Mouse (Mus musculus): ENCODE data around the gene Kbtbd12. TPM values are rescaled to one million over a fixed set of nuclear protein-coding genes. Genes with fewer than 3 reads are reported as not detected.

Gene Kbtbd12
- polyA plus RNA-seq, 1 experiment from 2014 or later, result 0.31 TPM

- Histone ChIP-seq H3K9me3 (no peaks in the 10 kb centered on the region), H3K27ac (no peak overlapping the region), H3K36me3 (no peaks in the 10 kb centered on the region), H3K27me3 (peaks cover 40% of the 10 kb centered on the region), H3K4me2 (no peak overlapping the region), H3K4me1 (replicated peaks) (no peaks in the 10 kb centered on the region), H3K9ac (replicated peaks) (no peak overlapping the region), H3K4me3 (replicated peaks) (no peak overlapping the region)
- ATAC-seq (ENCODE audit: insufficient number of reproducible peaks, insufficient read depth, low FRiP score, low TSS enrichment, low read depth), result no peak
- WGBS, result 39% methylated on average over 4 of the region's 4 CpGs
These were observed 88.5 kb downstream of the Kbtbd12 start for GRCm38 (mm10) chr6:88549137-88549814.

GRCm38 (mm10) chr6:88548405-88549049 is 89.2 kb downstream of the Kbtbd12 start:
- Histone ChIP-seq H3K27ac (no peak overlapping the region), H3K9ac (replicated peaks) (no peak overlapping the region), H3K36me3 (no peaks in the 10 kb centered on the region), H3K4me2 (no peak overlapping the region), H3K27me3 (peaks cover 42% of the 10 kb centered on the region), H3K4me1 (replicated peaks) (no peaks in the 10 kb centered on the region), H3K4me3 (replicated peaks) (no peak overlapping the region), H3K9me3 (no peaks in the 10 kb centered on the region)
- WGBS, result 84% methylated on average over 10 of the region's 10 CpGs
- no peak for ATAC-seq (ENCODE audit: insufficient number of reproducible peaks, insufficient read depth, low FRiP score, low TSS enrichment, low read depth)

GRCm38 (mm10) chr6:88545397-88545790 is 92.4 kb downstream of the Kbtbd12 start:
- H3K36me3 ChIP-seq, result no peaks in the 10 kb centered on the region
- WGBS, result 47% methylated on average over 10 of the region's 10 CpGs
- ATAC-seq (ENCODE audit: insufficient number of reproducible peaks, insufficient read depth, low FRiP score, low TSS enrichment, low read depth), result no peak
- H3K4me2 ChIP-seq, result no peak overlapping the region
- H3K4me1 ChIP-seq (replicated peaks), result no peaks in the 10 kb centered on the region
- H3K9me3 ChIP-seq, result no peaks in the 10 kb centered on the region
- no peak overlapping the region for H3K27ac ChIP-seq
- no peak overlapping the region for H3K4me3 ChIP-seq (replicated peaks)
- H3K9ac ChIP-seq (replicated peaks), result no peak overlapping the region
- H3K27me3 ChIP-seq, result peaks cover 50% of the 10 kb centered on the region

GRCm38 (mm10) chr6:88544644-88545396 is 92.9 kb downstream of the Kbtbd12 start:
- H3K9ac ChIP-seq (replicated peaks), result no peak overlapping the region
- peaks cover 53% of the 10 kb centered on the region for H3K27me3 ChIP-seq
- H3K9me3 ChIP-seq, result no peaks in the 10 kb centered on the region
- ATAC-seq (ENCODE audit: insufficient number of reproducible peaks, insufficient read depth, low FRiP score, low TSS enrichment, low read depth), result no peak
- WGBS, result 62% methylated on average over 11 of the region's 11 CpGs
- no peak overlapping the region for H3K4me3 ChIP-seq (replicated peaks)
- no peaks in the 10 kb centered on the region for H3K4me1 ChIP-seq (replicated peaks)
- H3K4me2 ChIP-seq, result no peak overlapping the region
- H3K36me3 ChIP-seq, result no peaks in the 10 kb centered on the region
- no peak overlapping the region for H3K27ac ChIP-seq

GRCm38 (mm10) chr6:88544241-88544640 is 93.5 kb downstream of the Kbtbd12 start:
- Histone ChIP-seq H3K36me3 (no peaks in the 10 kb centered on the region), H3K4me3 (replicated peaks) (no peak overlapping the region), H3K9me3 (no peaks in the 10 kb centered on the region), H3K4me1 (replicated peaks) (no peaks in the 10 kb centered on the region), H3K27me3 (peaks cover 53% of the 10 kb centered on the region), H3K27ac (no peak overlapping the region), H3K4me2 (no peak overlapping the region), H3K9ac (replicated peaks) (no peak overlapping the region)
- 77% methylated on average over 3 of the region's 3 CpGs for WGBS
- ATAC-seq (ENCODE audit: insufficient number of reproducible peaks, insufficient read depth, low FRiP score, low TSS enrichment, low read depth), result no peak

GRCm38 (mm10) chr6:88540093-88540755 is 97.5 kb downstream of the Kbtbd12 start:
- ATAC-seq (ENCODE audit: insufficient number of reproducible peaks, insufficient read depth, low FRiP score, low TSS enrichment, low read depth), result no peak
- Histone ChIP-seq H3K4me2 (no peak overlapping the region), H3K36me3 (no peaks in the 10 kb centered on the region), H3K27me3 (peaks cover 22% of the 10 kb centered on the region), H3K9me3 (no peaks in the 10 kb centered on the region), H3K4me3 (replicated peaks) (no peak overlapping the region), H3K4me1 (replicated peaks) (no peaks in the 10 kb centered on the region), H3K27ac (no peak overlapping the region), H3K9ac (replicated peaks) (no peak overlapping the region)
- 65% methylated on average over 2 of the region's 2 CpGs for WGBS

GRCm38 (mm10) chr6:88530306-88530705 is 107.4 kb downstream of the Kbtbd12 start:
- no peaks in the 10 kb centered on the region for H3K4me1 ChIP-seq (replicated peaks)
- no peaks in the 10 kb centered on the region for H3K9me3 ChIP-seq
- no peak for ATAC-seq (ENCODE audit: insufficient number of reproducible peaks, insufficient read depth, low FRiP score, low TSS enrichment, low read depth)
- H3K27ac ChIP-seq, result no peak overlapping the region
- H3K36me3 ChIP-seq, result no peaks in the 10 kb centered on the region
- peaks cover 4% of the 10 kb centered on the region; the same call in 1 of the 2 replicates for H3K27me3 ChIP-seq
- no peak overlapping the region for H3K4me3 ChIP-seq (replicated peaks)
- H3K4me2 ChIP-seq, result no peak overlapping the region
- H3K9ac ChIP-seq (replicated peaks), result no peak overlapping the region

- WGBS, result 81% methylated on average over 4 of the region's 4 CpGs
These were observed 113.7 kb downstream of the Kbtbd12 start for GRCm38 (mm10) chr6:88524056-88524455.

GRCm38 (mm10) chr6:88523451-88523850 is 114.3 kb downstream of the Kbtbd12 start:
- peaks cover 4% of the 10 kb centered on the region; the same call in 1 of the 2 replicates for H3K27me3 ChIP-seq
- ATAC-seq (ENCODE audit: insufficient number of reproducible peaks, insufficient read depth, low FRiP score, low TSS enrichment, low read depth), result no peak
- no peaks in the 10 kb centered on the region for H3K9me3 ChIP-seq
- WGBS, result 88% methylated on average over 3 of the region's 3 CpGs
- peaks cover 5% of the 10 kb centered on the region for H3K4me1 ChIP-seq (replicated peaks)
- H3K4me3 ChIP-seq (replicated peaks), result no peak overlapping the region
- H3K4me2 ChIP-seq, result no peak overlapping the region
- H3K27ac ChIP-seq, result no peak overlapping the region
- no peak overlapping the region for H3K9ac ChIP-seq (replicated peaks)
- H3K36me3 ChIP-seq, result no peaks in the 10 kb centered on the region

More at GRCm38 (mm10) chr6:88524056-88524455, 113.7 kb downstream of the Kbtbd12 start:
- peaks cover 5% of the 10 kb centered on the region for H3K4me1 ChIP-seq (replicated peaks)
- no peak for ATAC-seq (ENCODE audit: insufficient number of reproducible peaks, insufficient read depth, low FRiP score, low TSS enrichment, low read depth)
- H3K27ac ChIP-seq, result no peak overlapping the region
- H3K36me3 ChIP-seq, result no peaks in the 10 kb centered on the region
- no peak overlapping the region for H3K4me3 ChIP-seq (replicated peaks)
- H3K4me2 ChIP-seq, result no peak overlapping the region
- H3K27me3 ChIP-seq, result peaks cover 4% of the 10 kb centered on the region; the same call in 1 of the 2 replicates
- no peak overlapping the region for H3K9ac ChIP-seq (replicated peaks)
- H3K9me3 ChIP-seq, result no peaks in the 10 kb centered on the region

GRCm38 (mm10) chr6:88523043-88523442 is 114.7 kb downstream of the Kbtbd12 start:
- H3K4me2 ChIP-seq, result no peak overlapping the region
- no peak for ATAC-seq (ENCODE audit: insufficient number of reproducible peaks, insufficient read depth, low FRiP score, low TSS enrichment, low read depth)
- peaks cover 4% of the 10 kb centered on the region; the same call in 1 of the 2 replicates for H3K27me3 ChIP-seq

GRCm38 (mm10) chr6:88522606-88523005 is 115.1 kb downstream of the Kbtbd12 start:
- no peak for ATAC-seq (ENCODE audit: insufficient number of reproducible peaks, insufficient read depth, low FRiP score, low TSS enrichment, low read depth)
- Histone ChIP-seq H3K36me3 (no peaks in the 10 kb centered on the region), H3K9me3 (no peaks in the 10 kb centered on the region), H3K9ac (replicated peaks) (no peak overlapping the region), H3K4me2 (no peak overlapping the region), H3K27me3 (peaks cover 4% of the 10 kb centered on the region; the same call in 1 of the 2 replicates), H3K27ac (no peak overlapping the region), H3K4me3 (replicated peaks) (no peak overlapping the region), H3K4me1 (replicated peaks) (peaks cover 5% of the 10 kb centered on the region)
- 77% methylated on average over 3 of the region's 3 CpGs for WGBS

More at GRCm38 (mm10) chr6:88523043-88523442, 114.7 kb downstream of the Kbtbd12 start:
- Histone ChIP-seq H3K27ac (no peak overlapping the region), H3K36me3 (no peaks in the 10 kb centered on the region), H3K9me3 (no peaks in the 10 kb centered on the region), H3K4me1 (replicated peaks) (peaks cover 5% of the 10 kb centered on the region), H3K9ac (replicated peaks) (no peak overlapping the region), H3K4me3 (replicated peaks) (no peak overlapping the region)
- 79% methylated on average over 3 of the region's 3 CpGs for WGBS

Data from limb, embryonic 12.5 days (tissue).